Mouse (Mus musculus) heart, postnatal 0 days (tissue): ENCODE data around the gene Nek9. TPM values are rescaled to one million over a fixed set of nuclear protein-coding genes. Genes with fewer than 3 reads are reported as not detected.

Experiments
- ATAC-seq: fragments of 200-750 bp; cut with Nextera tagmentation; 2 replicates; pipeline ENCODE4 v1.8.0; 2017; ENCODE audit warnings: low read depth, moderate number of reproducible peaks, moderate library complexity; ENCODE audit not compliant: insufficient read depth
- DNase-seq: peaks from one replicate; pipeline ENCODE4 v3.0.0-alpha.2; 2016; ENCODE audit warnings: low spot score
- H3K27ac ChIP-seq: fragments of 300-500 bp; sonication (generic); 2 replicates; pipeline ENCODE4 v1.5.1; 2014; ENCODE audit warnings: low read depth, mild to moderate bottlenecking
- H3K27me3 ChIP-seq: fragments of 300-500 bp; sonication (generic); 2 replicates; pipeline ENCODE4 v1.6.1; 2014; ENCODE audit warnings: low read length, mixed read lengths; ENCODE audit not compliant: control insufficient read depth, insufficient read depth
- H3K36me3 ChIP-seq: fragments of 300-500 bp; sonication (generic); replicated peaks from 2 replicates; pipeline ENCODE4 v1.6.1; 2014; ENCODE audit warnings: low read length, mixed read lengths; ENCODE audit not compliant: control insufficient read depth, insufficient read depth
- H3K4me1 ChIP-seq: fragments of 300-500 bp; sonication (generic); 2 replicates; pipeline ENCODE4 v1.6.1; 2014; ENCODE audit warnings: antibody characterized with exemption; ENCODE audit not compliant: control insufficient read depth, insufficient read depth
- H3K4me2 ChIP-seq: fragments of 300-500 bp; sonication (generic); 2 replicates; pipeline ENCODE4 v1.6.1; 2014; ENCODE audit warnings: low read depth, mild to moderate bottlenecking, low read length, moderate library complexity
- H3K4me3 ChIP-seq: fragments of 300-500 bp; sonication (generic); 2 replicates; pipeline ENCODE4 v1.5.1; 2014; ENCODE audit warnings: low read depth, low read length
- H3K9ac ChIP-seq: fragments of 300-500 bp; sonication (generic); replicated peaks from 2 replicates; pipeline ENCODE4 v1.6.1; 2014; ENCODE audit warnings: low read depth, low read length, mixed read lengths
- H3K9me3 ChIP-seq: fragments of 300-500 bp; sonication (generic); replicated peaks from 2 replicates; pipeline ENCODE4 v1.6.1; 2016; ENCODE audit warnings: low read length; ENCODE audit not compliant: control insufficient read depth
- CTCF ChIP-seq: IDR thresholded peaks from 2 replicates; pipeline ENCODE4 v1.5.1; 2016; ENCODE audit warnings: antibody characterized with exemption, control low read depth, low read depth
- EP300 ChIP-seq: IDR thresholded peaks from 2 replicates; pipeline ENCODE4 v1.6.1; 2016; ENCODE audit warnings: antibody characterized with exemption, low read depth
- WGBS: fragments of 180-500 bp; shearing (Covaris S2); extraction: QIAGEN DNeasy Blood & Tissue Kit; methylation state at CpG from one replicate; pipeline ENCODE4 v1.1.7; 2014; 5-methylcytosine and 5-hydroxymethylcytosine counted together
- polyA plus RNA-seq: library from polyadenylated mRNA; unstranded; fragments of >200 nt; fragmentation: Nextera tagmentation; extraction: Ambion mirVana; gene quantifications from 2 replicates; pipeline ENCODE4 v1.2.1, GENCODE M21; 2015
- total RNA-seq: library from RNA; depleted of rRNA; stranded (reverse); fragments of >200 nt; gene quantifications from 2 replicates; pipeline ENCODE4 v1.2.3, GENCODE M21; 2014; ENCODE audit warnings: low replicate concordance

Nek9 gene
- total and polyA plus RNA-seq, 2 experiments from 2014 or later = 14.2 to 45.2 TPM

- Histone ChIP-seq H3K36me3 (no peaks in the 10 kb centered on the region), H3K4me3 (no peak overlapping the region), H3K9ac (no peak overlapping the region), H3K27ac (peak overlapping the region; percentile 49; the same call in 1 of the 2 replicates), H3K9me3 (no peaks in the 10 kb centered on the region), H3K4me2 (no peak overlapping the region; the same call in 1 of the 2 replicates), H3K4me1 (peaks cover 31% of the 10 kb centered on the region), H3K27me3 (no peaks in the 10 kb centered on the region)
- TF ChIP-seq CTCF = no peak
- no peak for TF ChIP-seq EP300
- DNase-seq = no peak
- no peak for ATAC-seq
- 62% methylated on average over 8 of the region's 8 CpGs for WGBS
These were observed 33.0 kb upstream of the Nek9 start for GRCm38 (mm10) chr12:85372068-85372665.

GRCm38 (mm10) chr12:85368441-85369063 is 29.4 kb upstream of the Nek9 start:
- H3K4me1 ChIP-seq = peaks cover 35% of the 10 kb centered on the region
- H3K27ac ChIP-seq = no peak overlapping the region; the same call in 1 of the 2 replicates
- H3K9me3 ChIP-seq = no peaks in the 10 kb centered on the region
- H3K4me2 ChIP-seq = no peak overlapping the region
- no peaks in the 10 kb centered on the region for H3K27me3 ChIP-seq
- H3K36me3 ChIP-seq = no peaks in the 10 kb centered on the region
- H3K4me3 ChIP-seq = no peak overlapping the region
- no peak overlapping the region for H3K9ac ChIP-seq
- 40% methylated on average over 6 of the region's 6 CpGs for WGBS
- DNase-seq (no peak), ATAC-seq (no peak)
- TF ChIP-seq EP300 (no peak), CTCF (no peak)

- no peak overlapping the region for H3K4me3 ChIP-seq
- H3K4me2 ChIP-seq = no peak overlapping the region
- DNase-seq (no peak), ATAC-seq (peak; percentile 55; the same call in 1 of the 2 replicates)
- H3K27me3 ChIP-seq = no peaks in the 10 kb centered on the region
- H3K36me3 ChIP-seq = no peaks in the 10 kb centered on the region; the same call in 1 of the 2 replicates
- no peak overlapping the region for H3K27ac ChIP-seq
- no peak for TF ChIP-seq CTCF
- TF ChIP-seq EP300 = no peak
- no peaks in the 10 kb centered on the region for H3K9me3 ChIP-seq
- H3K4me1 ChIP-seq = peaks cover 12% of the 10 kb centered on the region; the same call in 1 of the 2 replicates
- H3K9ac ChIP-seq = no peak overlapping the region
- 62% methylated on average over 3 of the region's 3 CpGs for WGBS
These were observed 27.1 kb upstream of the Nek9 start for GRCm38 (mm10) chr12:85366271-85366670.

- no peaks in the 10 kb centered on the region for H3K27me3 ChIP-seq
- DNase-seq (no peak), ATAC-seq (no peak)
- WGBS = 63% methylated on average over 4 of the region's 4 CpGs
- no peak overlapping the region for H3K9ac ChIP-seq
- H3K36me3 ChIP-seq = no peaks in the 10 kb centered on the region; the same call in 1 of the 2 replicates
- no peak overlapping the region for H3K4me2 ChIP-seq
- no peaks in the 10 kb centered on the region for H3K9me3 ChIP-seq
- H3K4me1 ChIP-seq = 0 out of 2 replicates have a peak, but pooled peaks cover 6% of the 10 kb centered on the region
- no peak overlapping the region for H3K4me3 ChIP-seq
- H3K27ac ChIP-seq = no peak overlapping the region
- TF ChIP-seq CTCF (no peak), EP300 (no peak)
These were observed 23.3 kb upstream of the Nek9 start for GRCm38 (mm10) chr12:85362510-85362909.

- no peak for TF ChIP-seq EP300
- no peak for TF ChIP-seq CTCF
- Histone ChIP-seq H3K4me2 (no peak overlapping the region), H3K36me3 (no peaks in the 10 kb centered on the region; the same call in 1 of the 2 replicates), H3K27me3 (no peaks in the 10 kb centered on the region), H3K4me3 (no peak overlapping the region), H3K9me3 (no peaks in the 10 kb centered on the region), H3K4me1 (0 out of 2 replicates have a peak, but pooled peaks cover 6% of the 10 kb centered on the region), H3K27ac (no peak overlapping the region), H3K9ac (no peak overlapping the region)
- no peak for ATAC-seq
- no peak for DNase-seq
These were observed 22.4 kb upstream of the Nek9 start for GRCm38 (mm10) chr12:85361580-85361979.
